11 mouse cellular contexts compared by ENCODE assay signal in genomic region chr9:67877081-67877718, GRCm38 (mm10). TPM values are rescaled to one million over a fixed set of nuclear protein-coding genes. Genes with fewer than 3 reads are reported as not detected.
DNase-seq lines count a peak whose midpoint lies in the region; ATAC-seq lines count a peak whose summit lies in the region.
"Had no signal": no experiment of that assay in that cellular context is flagged by ENCODE, and none has a peak within 500 bp of the region (broad histone marks: within the 10 kb centered on the region; RNA-seq: fewer than 3 reads in every experiment).

No protein-coding gene starts in this region.

- no peaks in the 10 kb centered on the region for H3K36me3 ChIP-seq in limb, embryonic 15.5 days
- no peaks in the 10 kb centered on the region for H3K36me3 ChIP-seq in hindbrain, embryonic 16.5 days (ENCODE audit: control insufficient read depth, insufficient read depth, low read length)

- H3K4me1 ChIP-seq in limb, embryonic 15.5 days = peaks cover 5% of the 10 kb centered on the region; the same call in 1 of the 2 replicates
- no peaks in the 10 kb centered on the region for H3K4me1 ChIP-seq in hindbrain, embryonic 16.5 days (ENCODE audit: control insufficient read depth, insufficient read depth, low read depth, low read length)
- H3K4me1 ChIP-seq: midbrain, embryonic 12.5 days had no signal

- H3K27ac ChIP-seq in limb, embryonic 15.5 days = no peak overlapping the region
- H3K27ac ChIP-seq in hindbrain, embryonic 16.5 days (ENCODE audit: low read depth, low read length) = no peak overlapping the region
- H3K27ac ChIP-seq: midbrain, embryonic 12.5 days had no signal

- WGBS in limb, embryonic 15.5 days = 33% methylated on average over 14 of the region's 14 CpGs
- 84% methylated on average over 14 of the region's 14 CpGs for WGBS in hindbrain, embryonic 16.5 days

- H3K4me3 ChIP-seq in limb, embryonic 15.5 days = no peak overlapping the region
- no peak overlapping the region for H3K4me3 ChIP-seq in hindbrain, embryonic 16.5 days (ENCODE audit: low read length)
- H3K4me3 ChIP-seq: midbrain, embryonic 12.5 days had no signal

- peak overlapping the region; percentile 12; the same call in 1 of the 2 replicates for H3K4me2 ChIP-seq in limb, embryonic 15.5 days
- no peak overlapping the region for H3K4me2 ChIP-seq in hindbrain, embryonic 16.5 days (ENCODE audit: low read length)
- H3K4me2 ChIP-seq: midbrain, embryonic 12.5 days had no signal

- no peaks in the 10 kb centered on the region for H3K9me3 ChIP-seq in limb, embryonic 15.5 days
- no peaks in the 10 kb centered on the region for H3K9me3 ChIP-seq in hindbrain, embryonic 16.5 days (ENCODE audit: control insufficient read depth, low read length)
- H3K9me3 ChIP-seq: midbrain, embryonic 12.5 days had no signal

- intact Hi-C loops in left cerebral cortex, postnatal 14 days (cut with DNase I) = loop anchor here (5.0 kb wide), 1 partner anchor 50 kb away; no protein-coding TSS in a partner anchor

- peak; percentile 34 to 85 for DNase-seq in adrenal gland, adult (ENCODE audit: inconsistent age in 2 of 2, low spot score in 1 of 2)
- no peak for DNase-seq in adrenal gland, postnatal 25 days
- DNase-seq in A20 (ENCODE audit: low read depth, low spot score) = peak; percentile 16
- DNase-seq in c-Kit-positive CD71-positive TER-119-negative erythroid progenitor cells, embryonic 14.5 days (ENCODE audit: low read depth) = peak; percentile 79
- no peak for DNase-seq in left cerebral cortex, postnatal 14 days (ENCODE audit: low spot score in 2 of 2)
- DNase-seq in ovary, adult 18-20 months (ENCODE audit: low spot score) = no peak
- DNase-seq: cerebellum, postnatal 14 days; kidney, adult 11 months had no signal

- ATAC-seq in limb, embryonic 15.5 days (ENCODE audit: insufficient number of reproducible peaks, low FRiP score, low TSS enrichment, low read depth) = no peak
- ATAC-seq in hindbrain, embryonic 16.5 days = no peak

- H3K9ac ChIP-seq in limb, embryonic 15.5 days = no peak overlapping the region
- H3K9ac ChIP-seq in hindbrain, embryonic 16.5 days (ENCODE audit: low read depth, low read length) = no peak overlapping the region
- H3K9ac ChIP-seq: midbrain, embryonic 12.5 days had no signal

- H3K27me3 ChIP-seq in limb, embryonic 15.5 days = no peaks in the 10 kb centered on the region
- H3K27me3 ChIP-seq in hindbrain, embryonic 16.5 days (replicated peaks; ENCODE audit: control insufficient read depth, insufficient read depth, low read length) = no peaks in the 10 kb centered on the region
- H3K27me3 ChIP-seq: midbrain, embryonic 12.5 days had no signal

RNA-seq across cellular contexts. Expression of gene Vps13c, which starts 37.0 kb away (rescaled TPM):
- 61.2 and 75.2 TPM in 2 replicates for total RNA-seq in adrenal gland, postnatal 25 days (2021)
- 3.1 and 3.6 TPM in 2 replicates for polyA plus RNA-seq in limb, embryonic 15.5 days (2015; fragmentation: Nextera tagmentation; extraction: Ambion mirVana)
- polyA plus RNA-seq in hindbrain, embryonic 16.5 days (2015; fragmentation: Nextera tagmentation; extraction: Ambion mirVana) = 8.1 and 9.3 TPM in 2 replicates
- 10 to 100 TPM; 62.3 to 66.2 TPM for total RNA-seq in left cerebral cortex, postnatal 14 days (2021)

RNA-seq across cellular contexts. Expression of gene C2cd4a, which starts 45.1 kb away (rescaled TPM):
- not detected in 2 replicates for total RNA-seq in adrenal gland, postnatal 25 days (2021)
- polyA plus RNA-seq in limb, embryonic 15.5 days (2015; fragmentation: Nextera tagmentation; extraction: Ambion mirVana) = 0.16 and 0.38 TPM in 2 replicates
- 0.32 and 0.46 TPM in 2 replicates for polyA plus RNA-seq in hindbrain, embryonic 16.5 days (2015; fragmentation: Nextera tagmentation; extraction: Ambion mirVana)
- total RNA-seq in left cerebral cortex, postnatal 14 days (2021) = under 1 TPM in 1 of 2 experiments, not detected in 1; 0.59 TPM

Comparison
In these comparisons a context has a peak if more than half of its experiments do, and no peak if none do; other contexts are left out.
1. DNase-seq: peak in adrenal gland, adult (2 of 2), A20 (single experiment) and c-Kit-positive CD71-positive TER-119-negative erythroid progenitor cells, embryonic 14.5 days (single experiment); none in adrenal gland, postnatal 25 days (single experiment), left cerebral cortex, postnatal 14 days (0 of 2) and ovary, adult 18-20 months (single experiment).